Mouse (Mus musculus): ENCODE results near the gene Cldn15. TPM values are rescaled to one million over a fixed set of nuclear protein-coding genes. Genes with fewer than 3 reads are reported as not detected.

Cldn15 gene
- polyA plus RNA-seq, 1 experiment from 2014 or later, result 0.25 TPM

DNA sequence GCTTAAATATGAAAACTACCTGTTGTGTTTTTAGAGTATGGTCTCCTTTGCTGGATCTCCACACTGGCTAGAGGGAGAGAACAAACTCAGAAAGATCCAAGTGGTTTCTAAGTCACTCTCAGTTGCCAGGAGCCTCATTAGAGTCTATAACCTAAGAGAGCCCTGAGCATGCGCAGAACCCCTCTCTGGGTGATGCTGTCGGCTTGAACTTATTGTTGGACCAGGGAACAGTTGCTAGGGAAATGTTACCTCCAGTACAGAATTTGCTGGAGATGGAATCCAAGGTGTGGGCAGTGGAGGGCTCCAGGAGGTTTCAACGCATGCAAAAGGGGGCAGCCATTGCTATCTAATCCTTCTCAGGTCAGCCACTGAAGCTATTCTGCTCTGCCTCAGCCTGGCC lies 57.9 kb downstream of the Cldn15 start:
- H3K9ac ChIP-seq (replicated peaks; ENCODE audit: low read length), result no peak overlapping the region
- WGBS, result 42% methylated on average over 3 of the region's 3 CpGs
- H3K36me3 ChIP-seq (replicated peaks; ENCODE audit: control insufficient read depth, insufficient read depth, low read depth, low read length), result no peaks in the 10 kb centered on the region
- no peak overlapping the region for H3K4me3 ChIP-seq (ENCODE audit: low read depth, low read length)
- DNase-seq (ENCODE audit: low spot score) (no peak), ATAC-seq (replicated peaks; ENCODE audit: insufficient number of reproducible peaks, low FRiP score, low TSS enrichment, low read depth) (no peak)
- no peaks in the 10 kb centered on the region for H3K9me3 ChIP-seq (replicated peaks; ENCODE audit: control insufficient read depth, low read length)
- no peaks in the 10 kb centered on the region; the same call in 1 of the 2 replicates for H3K4me1 ChIP-seq (ENCODE audit: control insufficient read depth, insufficient read depth, low read length)
- H3K27ac ChIP-seq (replicated peaks; ENCODE audit: low read depth, low read length), result no peak overlapping the region
- H3K27me3 ChIP-seq (ENCODE audit: control insufficient read depth, insufficient read depth, low read length), result peaks cover 41% of the 10 kb centered on the region
- H3K4me2 ChIP-seq (ENCODE audit: low read depth, low read length), result no peak overlapping the region

DNA sequence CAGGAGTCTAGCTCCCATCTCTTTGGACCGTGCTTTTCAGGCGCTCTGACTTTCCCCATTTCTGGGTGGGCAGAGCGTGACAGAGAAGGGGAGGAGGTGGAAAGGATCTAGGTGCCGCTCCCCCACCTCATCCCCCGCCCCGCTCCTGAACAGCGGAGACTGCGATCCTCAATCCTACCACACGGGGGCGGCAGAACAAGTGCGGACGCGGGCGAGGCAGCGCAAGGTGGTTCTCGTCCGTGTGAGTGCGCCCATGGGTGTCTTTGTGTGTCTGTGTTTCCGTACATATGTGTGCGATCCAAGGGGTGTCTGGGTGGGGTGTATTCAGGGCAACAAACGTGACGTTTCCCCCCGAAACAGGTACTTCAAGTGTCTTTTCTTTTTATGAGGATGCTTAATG lies 58.7 kb downstream of the Cldn15 start:
- H3K4me3 ChIP-seq (ENCODE audit: low read depth, low read length), result no peak overlapping the region
- no peak for ATAC-seq (replicated peaks; ENCODE audit: insufficient number of reproducible peaks, low FRiP score, low TSS enrichment, low read depth)
- H3K4me2 ChIP-seq (ENCODE audit: low read depth, low read length), result no peak overlapping the region
- H3K9me3 ChIP-seq (replicated peaks; ENCODE audit: control insufficient read depth, low read length), result no peaks in the 10 kb centered on the region
- under 1% methylated on average over 23 of the region's 23 CpGs for WGBS
- H3K36me3 ChIP-seq (replicated peaks; ENCODE audit: control insufficient read depth, insufficient read depth, low read depth, low read length), result no peaks in the 10 kb centered on the region
- H3K27ac ChIP-seq (replicated peaks; ENCODE audit: low read depth, low read length), result no peak overlapping the region
- peaks cover 45% of the 10 kb centered on the region for H3K27me3 ChIP-seq (ENCODE audit: control insufficient read depth, insufficient read depth, low read length)
- no peak overlapping the region for H3K9ac ChIP-seq (replicated peaks; ENCODE audit: low read length)
- no peaks in the 10 kb centered on the region; the same call in 1 of the 2 replicates for H3K4me1 ChIP-seq (ENCODE audit: control insufficient read depth, insufficient read depth, low read length)
- DNase-seq (ENCODE audit: low spot score), result peak; percentile 82

MicroRNAs within 50 kb of the gene (microRNA counts, 519-probe panel; counts per million panel counts)
- not detected for microRNA mmu-miR-702

Small RNAs within 50 kb of the gene (microRNA-seq; reads per million reads assigned to microRNA genes)
- 82.3 reads per million, percentile 38 among the genes with 10 or more reads in this experiment for gene Mir702 (ENCODE audit: borderline number of aligned reads)

Other genes starting within 250 kb of the Cldn15 start
- gene Col26a1, start 83.4 kb upstream of the Cldn15 start, polyA plus RNA-seq (2014; fragmentation: Nextera tagmentation; extraction: Ambion mirVana), result 63.0 and 67.1 TPM in 2 replicates
- 72.5 and 83.4 TPM in 2 replicates for gene Ift22, start 58.5 kb upstream of the Cldn15 start, polyA plus RNA-seq (2014; fragmentation: Nextera tagmentation; extraction: Ambion mirVana)
- gene Fis1, start 13.3 kb upstream of the Cldn15 start, polyA plus RNA-seq (2014; fragmentation: Nextera tagmentation; extraction: Ambion mirVana), result 298 and 318 TPM in 2 replicates
- 23.1 and 28.0 TPM in 2 replicates for gene Plod3, start 20.4 kb downstream of the Cldn15 start, polyA plus RNA-seq (2014; fragmentation: Nextera tagmentation; extraction: Ambion mirVana)
- 101 and 104 TPM in 2 replicates for gene Znhit1, start 21.4 kb downstream of the Cldn15 start, polyA plus RNA-seq (2014; fragmentation: Nextera tagmentation; extraction: Ambion mirVana)
- gene Vgf, start 59.8 kb downstream of the Cldn15 start, polyA plus RNA-seq (2014; fragmentation: Nextera tagmentation; extraction: Ambion mirVana), result 0.68 and 0.72 TPM in 2 replicates
- gene Ap1s1, start 79.5 kb downstream of the Cldn15 start, polyA plus RNA-seq (2014; fragmentation: Nextera tagmentation; extraction: Ambion mirVana), result 144 and 159 TPM in 2 replicates
- 0.17 TPM in 1 of 2 replicates, not detected in the other for gene Serpine1, start 105.7 kb downstream of the Cldn15 start, polyA plus RNA-seq (2014; fragmentation: Nextera tagmentation; extraction: Ambion mirVana)
- 3.6 and 4.6 TPM in 2 replicates for gene Trim56, start 149.6 kb downstream of the Cldn15 start, polyA plus RNA-seq (2014; fragmentation: Nextera tagmentation; extraction: Ambion mirVana)
- not detected in 2 replicates for gene Muc3, start 182.7 kb downstream of the Cldn15 start, polyA plus RNA-seq (2014; fragmentation: Nextera tagmentation; extraction: Ambion mirVana)
- not detected in 2 replicates for gene Muc3a, start 245.8 kb downstream of the Cldn15 start, polyA plus RNA-seq (2014; fragmentation: Nextera tagmentation; extraction: Ambion mirVana)